Mouse (Mus musculus) adrenal gland, adult 8-10 months (tissue): ENCODE measurements around the gene Cnnm4. TPM values are rescaled to one million over a fixed set of nuclear protein-coding genes. Genes with fewer than 3 reads are reported as not detected.
A peak's percentile ranks its signal among the peaks of the same experiment; 100 is the strongest.
"Not testable (repeated sequence)": the region's sequence is repeated elsewhere in the genome, so short reads cannot be mapped to it uniquely, and the experiment has no call there.

Experiments used
- DNase-seq: peaks from one replicate; pipeline ENCODE4 v3.0.0; 2022
- total RNA-seq, 4 experiments: library from RNA; stranded (reverse); gene quantifications; 2 replicates each; pipeline ENCODE4 v1.2.4; 2022

The Cnnm4 gene
- total RNA-seq, 4 experiments from 2014 or later: 4.1 to 6.2 (median 5.1) TPM

DNA sequence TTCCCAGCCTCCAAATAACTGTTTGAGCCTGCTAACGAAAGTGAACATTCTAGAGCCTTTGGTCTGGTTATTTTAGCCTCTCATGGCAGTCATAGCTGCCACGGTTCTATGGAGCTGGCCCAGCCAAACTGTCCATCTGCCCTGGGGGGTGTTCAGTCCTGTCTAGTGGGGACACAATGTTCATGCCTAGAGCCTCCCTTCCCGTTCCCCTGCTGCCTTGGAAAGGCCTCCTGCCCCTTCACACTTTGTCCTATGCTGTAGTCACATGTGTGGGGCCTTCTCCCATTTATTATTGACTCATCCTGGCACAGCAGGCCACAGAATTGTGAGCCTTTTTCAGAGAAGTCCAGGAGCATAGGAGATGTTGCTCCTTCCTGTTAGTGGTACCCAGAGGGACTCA is 46.8 kb downstream of the Cnnm4 start:
- no peak for DNase-seq

DNA sequence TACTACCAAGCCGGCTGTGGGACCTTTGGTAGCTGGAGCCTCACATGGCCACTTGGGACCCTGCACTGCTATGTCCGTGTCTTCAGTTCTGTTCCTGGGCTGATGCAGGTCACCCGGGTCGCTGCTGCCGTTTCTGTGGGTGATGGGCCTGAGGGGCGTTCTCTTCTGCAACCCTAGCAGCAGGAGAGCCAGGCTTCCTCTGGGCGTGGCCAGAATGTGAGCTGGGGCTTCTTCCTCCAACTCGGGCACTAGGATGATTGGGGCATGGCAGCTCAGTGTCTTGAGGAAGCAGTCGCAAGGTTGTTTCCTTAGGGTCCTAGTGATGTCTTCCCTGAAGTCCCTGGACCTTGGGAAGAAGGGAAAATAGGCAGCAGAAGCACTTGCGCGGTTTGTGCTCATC is 48.2 kb downstream of the Cnnm4 start:
- no peak for DNase-seq

DNA sequence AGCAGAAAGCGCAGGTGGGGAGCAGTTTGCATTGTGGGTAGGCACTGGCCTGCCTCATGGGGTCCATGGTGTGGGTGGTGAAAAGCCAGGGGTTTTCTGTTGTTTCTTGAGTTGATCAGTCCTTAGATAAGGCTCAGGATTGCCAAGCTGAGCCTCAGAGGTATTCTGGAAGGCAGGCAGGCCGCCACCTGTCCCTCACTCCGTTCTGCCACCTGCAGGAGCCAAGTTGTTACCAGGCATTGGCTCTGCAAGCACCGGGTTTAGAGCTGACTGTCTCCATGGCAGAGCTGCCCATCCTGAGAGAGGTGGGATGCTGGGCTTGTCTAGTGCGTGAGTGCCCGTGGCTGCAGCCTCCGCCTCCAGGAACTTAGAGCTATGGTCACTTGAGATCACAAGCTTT is 50.8 kb downstream of the Cnnm4 start:
- DNase-seq: no peak

DNA sequence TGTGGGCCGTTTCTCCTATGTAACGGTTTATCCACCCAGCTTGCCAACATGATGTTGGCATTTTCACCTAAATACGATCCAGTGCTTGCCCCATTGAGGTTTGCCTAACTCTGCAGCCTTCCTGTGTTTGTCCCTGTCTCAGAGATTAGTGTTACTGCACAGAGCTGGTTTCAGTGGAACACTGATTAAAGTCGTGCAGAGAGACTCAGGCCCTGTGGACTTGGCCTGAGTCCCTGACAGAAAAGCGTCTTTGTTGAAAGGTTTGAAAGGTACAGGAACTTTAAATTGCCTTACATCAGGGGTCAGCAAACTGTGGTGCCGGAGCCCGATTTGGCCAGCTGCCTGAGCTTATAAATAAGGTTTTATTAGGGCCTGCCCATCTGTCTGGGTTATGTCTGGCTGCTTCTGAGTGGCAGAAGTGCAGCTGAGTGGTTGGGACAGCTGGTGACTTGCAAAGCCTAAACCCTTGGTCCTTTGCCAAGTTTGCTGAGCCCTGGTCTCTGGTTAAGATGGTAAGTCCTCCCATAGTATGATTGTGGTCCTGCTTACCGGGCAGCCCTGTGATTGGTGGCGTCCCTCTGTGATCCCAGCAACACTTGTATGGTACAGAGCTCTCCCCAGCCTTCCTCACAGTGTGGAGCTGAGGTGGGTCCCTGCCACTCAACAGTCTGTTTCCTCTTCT is 52.1 kb downstream of the Cnnm4 start:
- no peak for DNase-seq

DNA sequence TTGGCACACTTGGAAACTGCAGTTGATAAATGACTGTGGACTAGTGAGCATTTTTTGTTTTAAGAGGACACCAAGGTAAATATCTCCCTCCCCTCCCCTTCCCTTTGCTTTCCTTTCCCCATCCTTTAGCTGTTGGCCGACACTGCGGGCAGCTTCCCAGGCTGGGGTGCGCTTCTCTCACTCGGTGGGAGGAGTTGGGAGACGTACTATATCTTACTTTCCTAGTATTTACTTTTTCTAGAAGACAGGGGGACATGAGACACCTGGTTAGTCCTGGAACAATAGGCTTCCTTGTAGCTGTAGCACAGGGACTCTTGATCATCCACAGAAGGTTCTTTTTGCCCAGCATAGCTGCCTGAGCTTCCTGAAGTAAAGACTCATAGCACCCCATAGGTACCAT is 52.6 kb downstream of the Cnnm4 start:
- no peak for DNase-seq

DNA sequence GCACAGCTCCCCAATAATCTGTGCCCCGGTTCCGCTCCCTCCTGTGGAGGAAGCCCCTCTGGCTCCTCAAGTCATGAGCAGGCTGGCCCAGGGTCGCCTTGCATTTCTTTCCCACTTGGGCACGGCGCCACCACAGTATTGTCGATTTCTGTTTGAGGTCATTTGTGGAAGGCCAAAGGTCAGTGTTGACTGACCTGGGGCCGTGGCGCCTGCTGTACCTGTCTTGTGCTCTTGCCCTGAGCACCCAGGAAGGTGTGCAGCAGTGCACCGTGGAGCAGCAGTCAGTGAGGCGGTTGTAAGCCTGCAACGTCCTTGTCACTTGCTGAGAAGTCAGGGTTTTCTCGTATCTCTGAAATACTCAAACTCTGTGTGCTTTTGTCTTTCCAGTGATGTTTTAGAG is 54.4 kb downstream of the Cnnm4 start:
- DNase-seq: no peak

DNA sequence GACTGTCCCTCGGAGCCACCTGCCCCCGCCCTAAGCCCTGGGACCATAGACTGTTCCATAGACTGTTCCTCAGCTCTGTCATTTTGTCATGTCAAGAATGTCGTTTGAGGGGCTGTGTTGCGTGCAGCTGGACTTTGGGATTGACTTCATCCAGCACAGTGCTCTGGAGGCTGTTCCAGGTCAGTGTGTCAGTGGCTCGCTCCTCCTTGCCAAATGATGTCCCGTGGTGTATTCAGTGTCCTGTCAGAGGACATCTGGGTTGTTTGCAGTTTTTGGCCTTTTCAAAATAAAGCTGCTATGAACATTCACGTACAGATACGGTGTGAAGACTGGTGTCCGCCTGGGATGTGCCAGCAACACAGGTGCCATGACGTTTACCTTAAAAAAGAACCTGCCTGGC is 55.5 kb downstream of the Cnnm4 start:
- DNase-seq: no peak

DNA sequence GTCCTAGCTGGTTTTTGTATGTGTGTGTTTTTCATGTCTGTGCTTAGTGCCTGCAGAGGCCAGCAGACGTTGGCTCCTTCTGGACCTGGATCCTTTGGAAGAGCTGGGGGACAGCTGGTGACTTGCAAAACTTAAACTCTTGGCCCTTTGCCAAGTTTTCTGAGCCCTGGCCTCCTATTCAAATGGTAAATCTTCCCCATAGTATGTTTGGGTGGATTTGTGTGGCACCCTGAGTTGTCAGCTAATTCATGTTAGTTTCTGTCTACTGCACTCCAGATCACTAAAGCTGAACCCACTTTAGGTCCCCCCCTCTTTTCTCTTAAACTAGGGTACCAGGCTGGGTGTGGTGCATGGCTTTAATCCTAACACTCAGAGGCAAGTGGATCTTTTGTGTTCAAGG is 56.9 kb downstream of the Cnnm4 start:
- DNase-seq: no peak

DNA sequence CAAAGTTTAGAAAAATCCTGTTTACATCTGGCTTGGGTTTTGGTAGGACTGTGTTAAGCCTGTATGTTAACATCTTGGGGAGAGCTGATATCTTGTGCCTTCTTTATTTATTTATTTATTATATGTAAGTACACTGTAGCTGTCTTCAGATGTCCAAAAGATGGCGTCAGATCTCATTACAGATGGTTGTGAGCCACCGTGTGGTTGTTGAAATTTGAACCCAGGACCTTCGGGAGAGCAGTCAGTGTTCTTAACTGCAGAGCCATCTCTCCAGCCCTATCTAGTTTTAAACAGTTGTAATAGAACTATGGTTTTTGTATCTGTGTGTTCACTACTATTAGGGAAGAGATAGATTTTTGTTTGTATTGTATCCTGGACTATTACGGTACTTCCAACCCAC is 57.9 kb downstream of the Cnnm4 start:
- DNase-seq: no peak

DNA sequence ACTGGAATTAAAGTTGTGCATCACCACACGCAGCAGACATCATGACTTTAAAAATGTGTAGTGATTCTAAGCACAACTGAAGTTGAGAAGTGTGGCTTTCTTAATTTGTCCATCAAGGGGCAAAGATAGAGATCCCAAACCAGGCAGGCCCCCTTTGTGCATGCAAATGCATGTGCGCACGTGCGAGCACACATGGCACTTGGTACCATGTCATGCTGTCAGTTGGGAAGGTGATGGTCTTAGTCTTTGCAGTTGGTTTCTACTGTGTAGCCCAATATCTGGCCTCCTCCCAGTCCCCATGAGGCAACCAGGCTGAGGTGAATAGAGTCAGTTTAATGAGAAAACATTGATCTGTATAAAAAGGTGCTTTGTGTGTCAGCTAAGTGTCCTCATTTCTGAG is 58.5 kb downstream of the Cnnm4 start:
- no peak for DNase-seq

DNA sequence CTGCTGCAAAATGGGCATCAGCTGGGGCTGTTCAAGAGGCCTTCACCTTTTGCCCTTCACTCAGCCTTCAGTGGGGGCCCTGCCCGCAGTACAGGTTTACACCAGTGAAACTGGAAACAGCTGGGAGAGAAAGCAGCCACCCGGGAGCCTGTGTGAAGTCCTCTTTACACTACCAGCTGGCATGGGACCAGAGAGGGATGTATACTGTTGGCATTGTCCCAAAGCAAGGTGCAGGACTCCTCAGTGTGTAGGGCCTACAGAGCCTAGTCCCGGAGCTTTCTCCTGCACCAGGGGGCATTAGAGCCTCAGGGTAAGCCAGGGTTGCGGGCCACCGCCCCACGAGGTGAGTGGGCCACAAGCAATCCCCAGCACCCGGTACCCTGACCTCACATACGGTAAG is 59.1 kb downstream of the Cnnm4 start:
- no peak for DNase-seq

DNA sequence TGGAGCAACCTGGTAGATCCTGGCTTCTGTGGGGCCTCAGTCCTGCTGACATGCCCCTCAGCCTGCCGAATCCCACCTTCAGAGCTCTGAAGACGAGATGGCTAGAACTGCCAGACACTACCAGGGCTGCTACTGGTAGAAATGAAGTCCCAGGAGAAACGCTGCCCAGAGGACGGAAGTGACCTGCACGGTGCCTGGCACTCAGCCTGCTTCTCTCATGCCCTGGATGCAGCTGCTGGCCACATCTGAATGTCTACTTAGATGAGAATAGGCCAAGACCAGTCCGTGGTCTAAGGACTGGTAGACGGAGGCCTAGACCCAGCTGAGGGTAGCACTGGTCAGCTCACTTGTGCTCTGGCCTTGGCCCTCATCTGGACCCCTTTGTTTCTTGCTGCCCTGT is 59.5 kb downstream of the Cnnm4 start:
- DNase-seq: no peak

DNA sequence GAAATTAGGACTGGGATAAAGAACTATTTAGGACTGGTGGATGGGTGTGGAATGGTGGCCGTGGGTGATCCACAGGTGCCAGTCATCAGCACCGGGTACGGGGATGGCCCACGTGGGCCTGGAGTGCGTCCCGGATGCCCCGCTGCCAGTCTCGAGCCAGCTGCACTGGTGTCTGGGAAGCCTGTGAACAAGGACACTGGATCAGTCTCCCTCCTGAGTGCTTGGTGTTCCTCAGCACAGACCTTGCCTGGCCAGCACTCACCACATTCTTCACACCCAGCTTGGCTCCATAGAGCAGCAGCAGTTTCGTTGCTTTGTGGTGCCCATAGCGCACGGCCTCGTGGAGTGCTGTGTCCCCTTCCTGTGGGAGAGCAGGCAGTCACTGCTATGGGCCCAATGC is 60.0 kb downstream of the Cnnm4 start:
- DNase-seq: no peak

DNA sequence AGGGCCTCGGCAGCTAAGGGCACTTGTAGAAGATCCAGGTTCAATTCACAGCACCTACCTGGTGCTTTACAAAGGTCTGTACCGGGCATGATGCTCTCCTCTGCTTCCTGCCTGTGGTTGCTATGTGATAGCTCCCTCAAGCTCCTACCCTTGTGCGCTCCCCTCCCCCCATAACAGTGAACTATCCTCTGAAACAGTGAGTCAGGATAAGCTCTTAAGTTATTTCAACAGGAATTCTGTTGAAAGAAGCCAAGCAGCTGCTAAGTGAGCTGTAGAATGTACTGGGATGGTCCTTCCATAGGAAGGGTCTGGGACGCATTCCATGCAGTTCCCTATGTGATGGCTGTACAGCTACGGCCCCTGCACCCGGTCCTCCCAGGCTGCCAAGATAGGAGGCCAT is 62.1 kb downstream of the Cnnm4 start:
- no peak for DNase-seq

DNA sequence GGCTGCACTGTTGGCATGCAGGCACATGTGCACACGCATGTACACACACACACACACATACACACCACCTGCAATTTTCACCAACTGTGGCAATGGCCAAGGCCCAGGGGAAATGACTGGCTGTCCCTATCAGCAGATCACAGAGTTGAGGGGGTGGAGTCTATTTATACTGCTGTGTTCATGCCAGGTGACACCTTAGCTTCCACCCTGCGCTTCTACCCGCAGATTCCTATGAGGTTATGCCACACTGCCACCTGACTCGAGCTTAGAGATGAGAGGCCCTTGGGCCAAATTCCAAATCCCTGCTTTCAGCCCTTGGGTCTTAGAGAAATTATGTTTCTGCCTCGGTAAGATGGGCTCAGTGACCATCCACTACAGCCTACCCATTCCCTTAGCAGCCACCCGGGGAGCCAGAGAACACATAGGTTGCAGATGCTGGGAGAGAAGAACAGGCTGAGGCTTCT is 63.2 kb downstream of the Cnnm4 start:
- DNase-seq: no peak

DNA sequence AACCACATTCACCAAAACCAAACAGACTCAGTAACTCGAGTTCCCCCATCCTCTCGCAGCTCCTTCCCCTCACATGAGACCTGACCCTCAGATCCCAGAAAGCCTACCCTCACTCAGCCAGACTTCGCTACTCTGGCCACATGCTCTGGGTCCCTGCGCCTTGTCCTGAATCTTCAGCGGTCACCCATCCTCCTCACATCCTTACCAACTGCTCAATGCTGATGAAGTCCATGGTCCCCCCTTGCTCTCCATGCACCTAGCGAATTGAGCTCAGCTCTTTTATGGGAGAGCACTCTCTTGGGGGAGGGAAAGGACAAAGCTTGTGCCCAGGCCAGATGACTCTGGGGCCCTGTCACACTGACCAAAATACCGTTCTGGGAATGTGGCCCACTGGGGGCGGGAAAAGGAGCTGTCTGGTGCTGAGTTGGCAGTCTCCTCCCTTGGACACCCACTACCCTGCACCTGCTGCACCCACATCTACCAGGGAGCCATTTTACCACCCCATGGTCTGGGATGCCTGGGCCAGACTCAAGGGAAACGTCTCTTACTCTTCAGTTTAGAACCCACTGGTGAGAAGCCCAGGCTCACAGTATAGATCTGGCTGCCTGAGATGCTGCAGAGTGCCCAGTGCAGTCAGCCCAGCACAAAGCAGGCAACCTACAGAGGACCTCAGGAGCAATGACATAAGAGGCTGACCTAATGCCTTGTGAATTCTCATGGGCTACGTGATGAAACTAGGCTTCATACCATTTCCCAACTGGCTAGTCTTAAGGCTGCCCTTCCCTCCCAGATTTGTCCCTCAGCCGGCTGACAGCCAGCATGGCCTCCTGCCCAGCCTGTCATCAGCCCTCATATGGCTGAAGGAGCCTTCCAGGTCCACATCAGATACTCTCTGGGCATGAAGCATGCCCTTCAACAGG is 64.3 kb downstream of the Cnnm4 start:
- no peak for DNase-seq

DNA sequence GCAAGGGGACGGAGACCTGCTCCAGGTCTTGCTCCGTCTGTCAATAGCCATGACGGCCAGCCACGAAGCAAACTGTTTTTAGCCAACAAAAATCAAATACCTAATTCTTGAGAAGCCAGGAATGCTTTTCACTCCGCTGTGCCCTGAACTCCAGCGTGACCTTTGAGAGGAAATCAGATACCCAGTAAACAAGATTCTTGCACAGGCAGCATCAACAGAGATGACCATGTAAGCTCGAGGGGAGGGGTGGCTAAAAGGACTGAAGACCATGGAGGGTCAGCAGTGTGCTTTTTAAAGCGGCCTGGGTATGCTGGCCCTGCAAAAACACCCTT is 64.9 kb downstream of the Cnnm4 start:
- DNase-seq: no peak

DNA sequence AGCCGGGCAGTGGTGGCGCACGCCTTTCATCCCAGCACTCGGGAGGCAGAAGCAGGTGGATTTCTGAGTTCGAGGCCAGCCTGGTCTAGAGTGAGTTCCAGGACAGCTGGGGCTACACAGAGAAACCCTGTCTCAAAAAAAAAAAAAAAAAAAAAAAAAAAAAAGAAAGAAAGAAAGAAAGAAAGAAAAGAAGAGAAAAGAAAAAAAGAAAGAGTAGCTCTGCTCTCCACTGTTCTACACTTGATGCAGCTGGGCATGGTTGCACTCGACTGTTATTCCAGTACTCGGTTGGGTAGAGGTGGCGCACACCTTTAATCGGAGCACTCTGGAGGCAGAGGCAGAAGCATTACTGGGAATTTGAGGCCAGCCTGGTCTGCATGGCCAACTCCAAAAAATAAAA is 65.4 kb downstream of the Cnnm4 start, which contains the start of gene Ankrd23:
Gene Ankrd23 (minus strand): TSS at position 101 of the 400 bp plus-strand sequence.
- DNase-seq: not testable (repeated sequence)

DNA sequence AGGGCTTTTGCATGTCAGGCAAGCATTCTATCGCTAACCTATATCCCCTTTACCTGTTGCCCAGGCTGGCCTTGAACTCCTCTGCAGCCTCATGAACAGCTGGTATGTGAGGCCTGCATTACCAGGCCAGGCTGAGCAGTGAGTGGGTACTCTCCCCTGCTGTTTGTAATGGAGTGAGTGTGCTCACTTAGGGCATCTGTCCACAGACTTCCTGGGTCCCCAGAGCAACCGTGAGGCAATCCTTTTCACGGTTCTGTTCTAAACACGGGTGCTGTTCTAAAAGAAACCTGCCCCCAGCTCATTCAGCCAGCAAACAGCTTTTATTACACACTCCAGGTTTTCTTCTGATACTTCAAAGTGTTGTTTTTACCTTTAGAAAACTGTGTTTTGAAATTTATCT is 67.3 kb downstream of the Cnnm4 start:
- no peak for DNase-seq

DNA sequence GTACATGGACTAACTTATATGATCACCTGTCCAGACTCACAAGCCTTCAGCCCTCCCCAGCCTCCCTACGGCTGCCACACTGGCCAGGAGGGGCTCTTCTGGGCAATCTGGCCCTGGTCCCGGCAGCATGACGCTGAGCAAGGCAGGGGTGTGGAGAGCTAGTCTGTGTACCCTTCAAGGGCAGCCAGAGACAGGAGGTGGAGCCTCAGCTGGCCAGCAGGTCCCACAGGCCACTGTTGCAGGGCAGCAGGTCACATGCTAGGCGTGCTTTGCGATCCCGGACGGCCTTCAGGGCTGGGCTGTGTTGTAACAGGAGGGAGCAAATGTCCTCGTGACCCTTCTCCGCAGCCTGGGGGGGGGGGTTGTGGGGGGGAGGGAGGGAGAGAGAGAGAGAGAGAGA is 67.8 kb downstream of the Cnnm4 start, which contains the start of gene Gm42417:
Gene Gm42417 (minus strand): TSS at position 244 of the 400 bp plus-strand sequence.
- peak; percentile 95 for DNase-seq

DNA sequence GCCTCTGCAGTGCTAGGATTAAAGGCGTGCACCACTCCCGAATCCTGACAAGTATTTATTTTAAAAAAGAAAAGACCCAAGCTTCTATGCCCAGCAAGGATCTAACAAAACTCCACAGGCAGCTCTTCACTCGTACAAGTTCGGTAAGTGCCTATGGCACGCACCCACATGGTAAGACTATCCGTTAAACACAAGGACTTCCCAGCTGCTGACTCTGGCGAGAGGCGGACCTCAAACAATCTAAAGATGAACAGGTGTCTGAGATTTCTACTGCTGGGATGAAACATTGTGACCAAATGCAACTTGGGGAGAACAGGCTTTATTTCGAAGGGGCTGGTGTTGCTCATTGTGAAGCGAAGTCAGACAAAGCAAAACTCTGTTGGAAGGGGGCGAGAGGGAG is 68.7 kb downstream of the Cnnm4 start:
- DNase-seq: no peak

DNA sequence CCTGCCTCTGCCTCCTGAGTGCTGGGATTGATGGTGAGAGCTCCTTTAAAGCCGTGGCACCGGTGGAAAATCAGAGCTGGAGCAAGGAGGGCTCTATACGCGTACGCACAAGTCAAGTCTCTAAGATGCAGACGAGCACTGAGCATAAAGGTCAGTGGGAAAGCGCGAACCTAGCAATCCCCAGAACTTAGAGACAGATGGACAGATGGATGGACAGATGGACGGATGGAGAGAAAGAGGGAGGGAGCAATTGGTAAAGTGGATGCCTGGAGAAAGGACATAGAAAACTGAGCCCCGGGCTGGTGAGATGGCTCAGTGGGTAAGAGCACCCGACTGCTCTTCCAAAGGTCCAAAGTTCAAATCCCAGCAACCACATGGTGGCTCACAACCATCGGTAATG is 69.4 kb downstream of the Cnnm4 start:
- no peak for DNase-seq

DNA sequence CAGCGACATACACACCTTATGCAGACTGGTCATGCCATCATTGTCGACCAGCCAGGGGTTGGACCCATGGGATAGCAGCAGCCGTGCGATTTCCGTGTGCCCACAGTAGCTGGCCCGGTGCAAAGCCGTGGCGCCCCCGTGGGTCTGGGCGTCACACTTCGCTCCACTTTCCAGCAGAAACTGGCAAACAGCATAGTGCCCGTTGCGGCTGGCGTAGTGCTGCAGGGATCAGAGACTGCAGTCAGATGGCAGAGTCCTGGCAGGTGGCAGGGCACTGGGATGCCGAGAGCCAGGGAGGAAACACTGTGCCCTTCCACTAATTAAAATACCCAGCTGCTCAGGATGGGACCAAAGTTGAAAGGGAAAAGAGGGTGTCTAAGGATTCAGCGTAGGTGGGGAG is 70.4 kb downstream of the Cnnm4 start:
- no peak for DNase-seq

DNA sequence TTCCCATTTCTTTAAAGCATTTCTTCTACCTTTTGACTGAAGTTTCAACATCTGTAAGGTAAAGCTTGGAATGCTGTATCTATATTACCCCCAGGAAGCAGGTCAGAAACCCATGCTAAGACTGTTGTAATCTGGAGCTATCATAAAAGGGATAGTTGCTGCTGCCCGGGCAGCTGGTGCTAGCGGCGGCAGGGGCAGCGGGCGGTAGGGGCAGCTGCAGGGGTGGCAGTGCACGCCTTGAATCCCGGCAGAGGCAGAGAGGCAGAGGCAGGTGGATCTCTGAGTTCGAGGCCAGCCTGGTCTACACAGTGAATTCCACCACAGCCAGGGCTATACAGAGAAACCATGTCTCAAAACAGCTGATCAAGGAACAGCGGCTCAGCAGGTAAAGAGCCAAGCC is 71.5 kb downstream of the Cnnm4 start:
- no peak for DNase-seq
